Mouse (Mus musculus) telencephalon, adult 2 months (tissue): Measurements from ENCODE around the gene Hoxb8.

Source experiments
- DNase-seq: peaks from one replicate; pipeline ENCODE4 v3.0.0-alpha.2; 2011; ENCODE audit warnings: low read depth, low spot score

Gene Hoxb8

DNA sequence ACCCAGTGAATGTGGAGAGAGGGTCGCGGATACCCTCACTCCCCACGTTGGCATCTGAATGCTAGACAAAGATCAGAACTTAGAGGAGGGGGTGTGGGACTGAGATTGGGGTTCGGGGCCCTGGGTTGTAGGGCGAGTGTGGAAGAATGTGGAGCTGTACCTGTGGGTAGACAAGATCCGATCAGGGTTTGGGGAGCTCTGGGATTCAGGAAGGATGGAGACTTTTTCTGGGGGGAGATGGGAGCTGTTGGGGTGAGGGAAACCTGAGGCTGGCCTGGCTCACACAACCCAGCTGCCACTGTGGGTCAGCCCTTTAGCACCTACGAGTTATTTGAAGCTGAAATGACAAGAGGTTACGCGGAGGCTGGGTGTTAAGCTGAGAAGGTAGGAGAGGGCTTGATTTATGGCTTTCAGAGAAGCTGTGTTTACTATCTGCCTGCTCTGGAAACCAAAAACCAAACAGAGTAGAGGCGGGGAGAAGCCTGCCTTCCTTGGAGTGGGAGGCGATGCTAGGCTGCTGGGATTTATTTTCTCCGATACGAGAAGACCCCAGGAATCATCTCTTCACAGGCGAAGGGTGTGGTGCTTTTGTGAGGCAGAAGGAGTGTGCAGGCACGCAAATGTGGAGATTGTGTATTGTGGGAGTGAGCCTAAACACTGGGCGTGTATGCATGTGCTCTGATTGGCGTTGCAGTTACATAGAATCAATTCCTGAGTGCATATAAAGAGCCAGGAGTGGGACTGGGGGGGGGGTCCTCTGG lies 51.7 kb downstream of the Hoxb8 start:
- DNase-seq: no peak

DNA sequence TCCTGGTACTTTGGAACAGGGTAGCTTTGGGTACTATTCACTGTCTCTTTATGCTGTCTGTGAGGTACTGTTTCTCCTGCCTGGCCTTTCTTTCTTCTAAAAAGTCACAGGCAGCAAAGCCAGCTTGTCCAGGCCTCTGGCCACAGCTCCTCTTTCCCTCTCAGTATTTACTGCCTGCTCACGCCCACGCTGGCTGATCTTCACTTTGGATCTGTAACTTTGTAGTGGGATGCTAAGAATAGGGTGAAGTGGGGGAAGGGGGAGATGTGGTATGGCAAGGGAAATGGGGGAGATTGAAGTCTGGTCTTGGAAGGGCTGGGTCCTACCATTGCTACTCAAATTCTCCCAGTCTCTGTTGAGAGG lies 52.3 kb downstream of the Hoxb8 start:
- DNase-seq: no peak
